Mouse (Mus musculus) erythroblast, adult 5-6 weeks (primary cell): ENCODE measurements around the gene Gm49322. TPM values are rescaled to one million over a fixed set of nuclear protein-coding genes. Genes with fewer than 3 reads are reported as not detected.

ENCODE experiments used
- ATAC-seq: replicated peaks from 2 replicates; pipeline ENCODE4 v1.8.0; 2016; ENCODE audit warnings: moderate number of reproducible peaks, mild to moderate bottlenecking, moderate TSS enrichment, inconsistent platforms; ENCODE audit not compliant: poor library complexity, low FRiP score, severe bottlenecking
- total RNA-seq, 2 experiments: library from RNA; stranded (forward) in 1 of 2; stranded (reverse) in 1 of 2; fragments of 150-400 nt in 1 of 2; fragments of 200-764, 138-1000 nt in 1 of 2; gene quantifications; 2 replicates each; pipeline versions ENCODE4 v1.2.3 to v1.2.4; 2015 to 2017; ENCODE audit warnings: low replicate concordance in 2 of 2

The Gm49322 gene
- total RNA-seq, 2 experiments from 2014 or later = not detected

- no peak for ATAC-seq
These were observed 3.6 kb downstream of the Gm49322 start for GRCm38 (mm10) chr10:80609269-80609924.

GRCm38 (mm10) chr10:80610116-80610785 is 4.4 kb downstream of the Gm49322 start:
- no peak for ATAC-seq

GRCm38 (mm10) chr10:80611024-80611423 is 5.2 kb downstream of the Gm49322 start:
- ATAC-seq = 0 out of 2 replicates have a peak, but pooled peaks have one; percentile 52

- ATAC-seq = no peak
These were observed 6.1 kb downstream of the Gm49322 start for GRCm38 (mm10) chr10:80611905-80612304.

GRCm38 (mm10) chr10:80613821-80614220 is 8.0 kb downstream of the Gm49322 start:
- ATAC-seq = no peak

GRCm38 (mm10) chr10:80614351-80614750 is 8.5 kb downstream of the Gm49322 start:
- no peak for ATAC-seq

GRCm38 (mm10) chr10:80618181-80618580 is 12.4 kb downstream of the Gm49322 start:
- ATAC-seq = no peak

GRCm38 (mm10) chr10:80619465-80620244 is 13.8 kb downstream of the Gm49322 start:
- no peak for ATAC-seq

GRCm38 (mm10) chr10:80620365-80620764 is 14.5 kb downstream of the Gm49322 start:
- no peak for ATAC-seq

- ATAC-seq = 0 out of 2 replicates have a peak, but pooled peaks have one; percentile 0
These were observed 15.2 kb downstream of the Gm49322 start for GRCm38 (mm10) chr10:80620796-80621689.

GRCm38 (mm10) chr10:80621690-80621939 is 15.8 kb downstream of the Gm49322 start:
- no peak for ATAC-seq

GRCm38 (mm10) chr10:80621940-80622660 is 16.3 kb downstream of the Gm49322 start:
- peak; percentile 82 for ATAC-seq

GRCm38 (mm10) chr10:80622661-80623456 is 17.0 kb downstream of the Gm49322 start, which contains the start of gene Csnk1g2:
Csnk1g2 (plus strand) TSS chr10:80622838.
- no peak for ATAC-seq

GRCm38 (mm10) chr10:80623457-80624191 is 17.8 kb downstream of the Gm49322 start:
- ATAC-seq = no peak

- no peak for ATAC-seq
These were observed 19.9 kb downstream of the Gm49322 start for GRCm38 (mm10) chr10:80625764-80626163.

- ATAC-seq = no peak
These were observed 21.9 kb downstream of the Gm49322 start for GRCm38 (mm10) chr10:80627685-80628084.

- ATAC-seq = no peak
These were observed 23.1 kb downstream of the Gm49322 start for GRCm38 (mm10) chr10:80628925-80629324.

- ATAC-seq = no peak
These were observed 29.5 kb downstream of the Gm49322 start for GRCm38 (mm10) chr10:80635345-80635744.
